Mouse (Mus musculus) midbrain, embryonic 15.5 days (tissue): ENCODE results near the gene Gpd1l. TPM values are rescaled to one million over a fixed set of nuclear protein-coding genes. Genes with fewer than 3 reads are reported as not detected.

Experiments
- ATAC-seq: fragments of 200-750 bp; cut with Nextera tagmentation; replicated peaks from 2 replicates; pipeline ENCODE4 v1.8.0; 2017; ENCODE audit warnings: moderate TSS enrichment
- H3K27ac ChIP-seq: fragments of 300-500 bp; sonication (generic); 2 replicates; pipeline ENCODE4 v1.5.1; 2015; ENCODE audit warnings: mild to moderate bottlenecking, inconsistent platforms
- H3K27me3 ChIP-seq: fragments of 300-500 bp; sonication (generic); replicated peaks from 2 replicates; pipeline ENCODE4 v1.6.1; 2015; ENCODE audit warnings: inconsistent platforms
- H3K36me3 ChIP-seq: fragments of 300-500 bp; sonication (generic); replicated peaks from 2 replicates; pipeline ENCODE4 v1.6.1; 2015; ENCODE audit warnings: inconsistent platforms
- H3K4me1 ChIP-seq: fragments of 300-500 bp; sonication (generic); 2 replicates; pipeline ENCODE4 v1.6.1; 2015; ENCODE audit warnings: inconsistent platforms
- H3K4me2 ChIP-seq: fragments of 300-500 bp; sonication (generic); 2 replicates; pipeline ENCODE4 v1.6.1; 2015; ENCODE audit warnings: inconsistent platforms, mild to moderate bottlenecking, moderate library complexity
- H3K4me3 ChIP-seq: fragments of 300-500 bp; sonication (generic); 2 replicates; pipeline ENCODE4 v1.5.1; 2015; ENCODE audit warnings: mild to moderate bottlenecking, inconsistent platforms
- H3K9ac ChIP-seq: fragments of 300-500 bp; sonication (generic); 2 replicates; pipeline ENCODE4 v1.6.1; 2015; ENCODE audit warnings: mild to moderate bottlenecking, inconsistent platforms
- H3K9me3 ChIP-seq: fragments of 300-500 bp; sonication (generic); 2 replicates; pipeline ENCODE4 v1.6.1; 2016; ENCODE audit warnings: inconsistent platforms
- WGBS: fragments of 180-500 bp; shearing (Covaris S2); methylation state at CpG from one replicate; pipeline ENCODE4 v1.1.7; 2015; ENCODE audit warnings: mixed read lengths; 5-methylcytosine and 5-hydroxymethylcytosine counted together
- polyA plus RNA-seq: library from polyadenylated mRNA; unstranded; fragments of >200 nt; fragmentation: Nextera tagmentation; extraction: Ambion mirVana; gene quantifications from 2 replicates; pipeline ENCODE4 v1.2.1, GENCODE M21; 2015

Gpd1l gene
- polyA plus RNA-seq, 1 experiment from 2014 or later = 30.9 TPM

DNA sequence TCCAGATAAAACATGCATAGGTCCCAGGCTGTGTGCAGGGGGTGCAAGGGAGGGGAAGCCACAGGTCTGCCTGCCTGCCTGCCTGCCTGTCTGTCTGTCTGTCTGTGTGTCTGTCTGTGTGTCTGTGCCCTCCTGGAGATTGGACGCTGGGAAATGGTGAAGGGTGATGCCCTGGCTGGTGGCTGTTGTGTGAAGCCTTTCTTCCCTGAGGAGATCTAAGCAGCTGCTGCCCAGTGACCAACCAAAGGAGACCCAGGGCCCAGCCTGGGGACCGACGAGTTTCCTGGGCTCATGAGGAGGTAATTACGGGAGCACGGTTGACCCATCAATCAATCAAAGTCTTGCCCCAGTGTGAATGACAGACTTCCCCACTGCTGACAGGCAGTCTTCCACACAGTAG lies 11.6 kb downstream of the Gpd1l start:
- Histone ChIP-seq H3K27me3 (no peaks in the 10 kb centered on the region), H3K27ac (no peak overlapping the region), H3K4me3 (no peak overlapping the region), H3K9ac (no peak overlapping the region), H3K9me3 (no peaks in the 10 kb centered on the region), H3K4me2 (no peak overlapping the region), H3K36me3 (no peaks in the 10 kb centered on the region), H3K4me1 (peaks cover 5% of the 10 kb centered on the region)
- no peak for ATAC-seq
- WGBS = 75% methylated on average over 5 of the region's 5 CpGs

DNA sequence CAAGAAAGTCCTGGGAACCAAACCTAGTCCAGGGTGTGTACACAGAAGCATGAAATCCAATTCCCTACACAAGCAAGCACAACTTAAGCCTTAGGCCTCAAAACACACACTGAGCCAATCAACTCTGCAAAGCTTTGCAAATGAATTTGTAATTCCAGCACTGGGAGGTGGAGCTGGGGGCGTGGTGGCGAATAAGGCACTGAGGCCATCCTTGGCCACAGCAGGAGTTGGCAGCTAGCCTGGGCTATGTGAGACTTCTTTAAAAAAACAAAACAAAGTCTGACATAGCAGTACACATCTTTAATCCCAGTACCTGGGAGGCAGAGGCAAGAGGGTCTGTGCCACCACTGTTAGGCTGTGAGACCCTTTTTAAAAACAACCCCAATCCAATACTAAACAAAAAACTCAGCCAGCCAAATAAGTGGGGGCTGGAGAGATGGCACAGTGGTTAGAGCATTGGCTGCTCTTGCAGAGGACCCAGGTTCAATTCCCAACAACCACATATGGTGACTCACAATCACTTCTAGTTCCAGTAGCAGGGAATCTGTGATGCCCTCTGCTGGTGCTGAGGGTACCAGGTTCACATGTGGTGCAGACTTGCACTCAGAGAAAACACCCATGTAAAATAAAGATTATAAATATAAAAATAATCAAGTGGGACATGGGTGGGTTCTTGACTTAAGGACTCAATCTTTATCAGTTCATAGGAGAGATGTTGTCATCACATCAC lies 12.3 kb downstream of the Gpd1l start:
- H3K36me3 ChIP-seq = peaks cover 2% of the 10 kb centered on the region; the same call in 1 of the 2 replicates
- H3K27me3 ChIP-seq = no peaks in the 10 kb centered on the region
- H3K9ac ChIP-seq = no peak overlapping the region
- peaks cover 5% of the 10 kb centered on the region for H3K4me1 ChIP-seq
- ATAC-seq = no peak
- no peak overlapping the region for H3K4me3 ChIP-seq
- H3K4me2 ChIP-seq = no peak overlapping the region
- H3K9me3 ChIP-seq = no peaks in the 10 kb centered on the region
- 72% methylated on average over 2 of the region's 2 CpGs for WGBS
- no peak overlapping the region for H3K27ac ChIP-seq

- Histone ChIP-seq H3K4me2 (no peak overlapping the region), H3K9ac (no peak overlapping the region), H3K27me3 (no peaks in the 10 kb centered on the region), H3K27ac (no peak overlapping the region), H3K36me3 (peaks cover 7% of the 10 kb centered on the region; the same call in 1 of the 2 replicates), H3K4me1 (peaks cover 5% of the 10 kb centered on the region), H3K4me3 (no peak overlapping the region), H3K9me3 (no peaks in the 10 kb centered on the region)
- no peak for ATAC-seq
- 86% methylated on average over 9 of the region's 9 CpGs for WGBS
These were observed 13.2 kb downstream of the Gpd1l start for GRCm38 (mm10) chr9:114920569-114920968.

- Histone ChIP-seq H3K9ac (no peak overlapping the region), H3K4me2 (no peak overlapping the region), H3K4me3 (no peak overlapping the region), H3K9me3 (no peaks in the 10 kb centered on the region), H3K36me3 (peaks cover 9% of the 10 kb centered on the region; the same call in 1 of the 2 replicates), H3K4me1 (no peaks in the 10 kb centered on the region), H3K27me3 (no peaks in the 10 kb centered on the region), H3K27ac (no peak overlapping the region)
- 45% methylated on average over 18 of the region's 18 CpGs for WGBS
- ATAC-seq = no peak
These were observed 20.8 kb downstream of the Gpd1l start for GRCm38 (mm10) chr9:114912680-114913649.

GRCm38 (mm10) chr9:114907509-114907908 lies 26.3 kb downstream of the Gpd1l start:
- no peaks in the 10 kb centered on the region for H3K9me3 ChIP-seq
- no peaks in the 10 kb centered on the region for H3K27me3 ChIP-seq
- 0 out of 2 replicates have a peak, but pooled peaks cover 3% of the 10 kb centered on the region for H3K36me3 ChIP-seq
- no peak overlapping the region for H3K4me3 ChIP-seq
- H3K9ac ChIP-seq = no peak overlapping the region
- 85% methylated on average over 7 of the region's 7 CpGs for WGBS
- no peak overlapping the region for H3K4me2 ChIP-seq
- no peak for ATAC-seq
- no peaks in the 10 kb centered on the region for H3K4me1 ChIP-seq
- no peak overlapping the region for H3K27ac ChIP-seq

GRCm38 (mm10) chr9:114895919-114896318 lies 37.9 kb downstream of the Gpd1l start:
- no peak overlapping the region for H3K27ac ChIP-seq
- no peaks in the 10 kb centered on the region for H3K9me3 ChIP-seq
- no peaks in the 10 kb centered on the region for H3K36me3 ChIP-seq
- H3K4me1 ChIP-seq = no peaks in the 10 kb centered on the region
- no peak overlapping the region for H3K9ac ChIP-seq
- WGBS = 58% methylated on average over 4 of the region's 4 CpGs
- ATAC-seq = no peak
- no peaks in the 10 kb centered on the region for H3K27me3 ChIP-seq
- H3K4me3 ChIP-seq = no peak overlapping the region
- H3K4me2 ChIP-seq = no peak overlapping the region

DNA sequence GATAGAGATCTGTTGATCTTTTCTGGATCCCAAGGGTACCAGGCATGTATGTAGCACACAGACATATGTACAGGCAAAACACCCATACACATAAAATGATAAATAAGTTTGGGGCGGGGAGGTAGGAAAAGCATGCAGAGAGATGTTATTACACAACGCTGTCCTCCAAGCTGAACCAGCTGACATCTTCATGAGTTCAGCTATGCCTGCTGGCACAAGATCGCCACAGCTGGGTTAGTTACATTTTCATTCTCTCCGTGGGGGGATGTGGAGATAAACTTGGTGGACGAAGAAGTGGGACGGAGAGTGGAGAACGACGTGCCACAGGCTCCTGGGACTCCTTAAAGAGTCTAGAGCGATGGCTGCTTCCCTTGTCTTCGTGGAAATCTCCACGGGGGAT lies 40.8 kb downstream of the Gpd1l start:
- ATAC-seq = no peak
- no peaks in the 10 kb centered on the region for H3K36me3 ChIP-seq
- H3K27me3 ChIP-seq = no peaks in the 10 kb centered on the region
- H3K4me2 ChIP-seq = no peak overlapping the region
- H3K27ac ChIP-seq = no peak overlapping the region
- no peak overlapping the region for H3K4me3 ChIP-seq
- H3K9me3 ChIP-seq = no peaks in the 10 kb centered on the region
- H3K4me1 ChIP-seq = no peaks in the 10 kb centered on the region
- no peak overlapping the region for H3K9ac ChIP-seq
- WGBS = 90% methylated on average over 11 of the region's 11 CpGs

DNA sequence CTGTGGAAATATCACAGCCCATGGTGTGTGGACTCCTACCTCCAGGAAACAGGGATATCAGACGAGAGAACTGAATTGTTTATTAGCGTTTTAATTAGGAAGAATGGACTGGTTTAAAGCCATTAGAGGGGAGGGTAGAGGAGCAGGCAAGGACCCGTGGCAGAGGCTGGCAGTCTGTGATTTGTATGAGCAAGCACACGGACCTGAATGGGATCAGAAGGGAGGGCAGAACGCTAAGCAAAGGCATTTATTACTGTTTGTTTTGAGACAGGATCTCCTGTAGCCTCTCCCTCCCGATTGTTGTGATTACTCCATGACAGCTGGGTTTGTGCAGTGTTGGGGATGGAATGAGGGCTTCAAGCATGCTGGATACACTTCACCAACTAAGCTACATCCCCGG lies 43.4 kb downstream of the Gpd1l start:
- WGBS = 52% methylated on average over 7 of the region's 7 CpGs
- Histone ChIP-seq H3K27ac (no peak overlapping the region), H3K9me3 (no peaks in the 10 kb centered on the region), H3K27me3 (no peaks in the 10 kb centered on the region), H3K4me3 (no peak overlapping the region), H3K4me1 (no peaks in the 10 kb centered on the region), H3K36me3 (no peaks in the 10 kb centered on the region), H3K4me2 (no peak overlapping the region), H3K9ac (no peak overlapping the region)
- ATAC-seq = no peak

DNA sequence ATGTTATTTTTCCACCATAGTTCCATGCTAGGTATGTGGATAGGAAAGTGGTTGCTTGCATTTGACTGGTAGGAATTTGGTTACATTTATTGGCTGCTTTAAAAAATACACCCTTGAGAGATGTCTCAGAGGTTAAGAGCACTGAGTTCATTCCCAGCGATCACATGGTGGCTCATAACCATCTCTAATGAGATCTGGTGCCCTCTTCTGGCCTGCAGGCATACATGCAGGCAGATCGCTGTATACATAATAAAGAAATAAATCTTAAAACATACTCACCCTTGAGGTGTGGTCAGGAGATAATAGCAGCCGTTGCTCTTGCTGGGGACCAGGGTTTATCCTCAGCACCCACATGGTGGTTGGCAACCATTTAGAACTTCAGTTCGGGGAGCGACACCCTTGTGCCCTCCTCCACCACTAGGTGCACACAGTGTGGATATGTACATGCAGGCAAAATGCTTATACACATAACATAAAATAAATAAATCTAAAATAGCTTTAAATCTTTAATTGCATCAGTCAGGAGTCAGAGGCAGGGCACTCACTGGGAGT lies 44.9 kb downstream of the Gpd1l start:
- WGBS = 88% methylated on average over 5 of the region's 5 CpGs
- Histone ChIP-seq H3K27me3 (no peaks in the 10 kb centered on the region), H3K9me3 (no peaks in the 10 kb centered on the region), H3K27ac (no peak overlapping the region), H3K36me3 (no peaks in the 10 kb centered on the region), H3K4me1 (no peaks in the 10 kb centered on the region), H3K4me2 (no peak overlapping the region), H3K4me3 (no peak overlapping the region), H3K9ac (no peak overlapping the region)
- ATAC-seq = no peak

GRCm38 (mm10) chr9:114887699-114888098 lies 46.1 kb downstream of the Gpd1l start:
- ATAC-seq = no peak
- Histone ChIP-seq H3K4me2 (no peak overlapping the region), H3K36me3 (no peaks in the 10 kb centered on the region), H3K4me3 (no peak overlapping the region), H3K9ac (no peak overlapping the region), H3K9me3 (no peaks in the 10 kb centered on the region), H3K27me3 (no peaks in the 10 kb centered on the region), H3K4me1 (no peaks in the 10 kb centered on the region), H3K27ac (no peak overlapping the region)
- WGBS = 97% methylated on average over 3 of the region's 3 CpGs

GRCm38 (mm10) chr9:114885991-114886662 lies 47.7 kb downstream of the Gpd1l start:
- H3K27ac ChIP-seq = no peak overlapping the region
- 29% methylated on average over 8 of the region's 8 CpGs for WGBS
- H3K9ac ChIP-seq = no peak overlapping the region
- no peaks in the 10 kb centered on the region for H3K9me3 ChIP-seq
- H3K36me3 ChIP-seq = no peaks in the 10 kb centered on the region
- no peaks in the 10 kb centered on the region for H3K27me3 ChIP-seq
- H3K4me1 ChIP-seq = no peaks in the 10 kb centered on the region
- H3K4me3 ChIP-seq = no peak overlapping the region
- no peak overlapping the region for H3K4me2 ChIP-seq
- no peak for ATAC-seq

DNA sequence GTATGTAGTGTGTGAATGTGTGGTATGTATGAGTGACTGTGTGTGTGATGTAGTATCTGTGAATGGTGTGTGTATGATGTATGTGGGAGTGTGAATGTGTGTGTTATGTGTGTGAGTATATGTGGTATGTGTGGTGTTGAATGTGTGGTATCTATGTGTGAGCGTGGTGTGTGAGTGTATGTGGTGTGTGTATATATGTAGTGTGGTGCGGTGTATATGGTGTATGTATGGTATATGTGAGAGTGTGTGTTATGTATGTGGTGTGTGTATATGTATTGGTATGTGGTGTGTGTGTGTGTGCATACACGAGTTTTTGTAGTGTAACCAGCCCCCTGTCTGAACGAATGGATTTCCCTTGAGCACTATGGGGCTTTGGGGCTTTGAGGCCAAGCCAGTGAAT lies 48.2 kb downstream of the Gpd1l start:
- no peak overlapping the region for H3K27ac ChIP-seq
- WGBS = 77% methylated on average over 4 of the region's 4 CpGs
- no peak overlapping the region for H3K4me3 ChIP-seq
- no peaks in the 10 kb centered on the region for H3K9me3 ChIP-seq
- no peak for ATAC-seq
- no peaks in the 10 kb centered on the region for H3K27me3 ChIP-seq
- H3K4me2 ChIP-seq = no peak overlapping the region
- H3K9ac ChIP-seq = no peak overlapping the region
- no peaks in the 10 kb centered on the region for H3K36me3 ChIP-seq
- H3K4me1 ChIP-seq = no peaks in the 10 kb centered on the region
